Comparison of ENCODE assay signal across 12 mouse cellular contexts in genomic region chr9:103681741-103682330, GRCm38 (mm10).
"Had no signal": no experiment of that assay in that cellular context is flagged by ENCODE, and none has a peak within 500 bp of the region (broad histone marks: within the 10 kb centered on the region; RNA-seq: fewer than 3 reads in every experiment).

No protein-coding gene starts in this region.

- H3K4me3 ChIP-seq: limb, embryonic 13.5 days; midbrain, embryonic 10.5 days; neural tube, embryonic 13.5 days; stomach, embryonic 15.5 days had no signal

- H3K9ac ChIP-seq: limb, embryonic 13.5 days; liver, embryonic 14.5 days; neural tube, embryonic 13.5 days; stomach, embryonic 15.5 days had no signal

- H3K9me3 ChIP-seq: limb, embryonic 13.5 days; midbrain, embryonic 10.5 days; neural tube, embryonic 13.5 days; stomach, embryonic 15.5 days had no signal

- H3K27me3 ChIP-seq: limb, embryonic 13.5 days; neural tube, embryonic 13.5 days; stomach, embryonic 15.5 days had no signal

- DNase-seq: kidney, postnatal 14 days; left cerebral cortex, postnatal 4 days; lung, adult 18-20 months; right cerebral cortex, postnatal 14 days; thymus, adult 2 months; thymus, postnatal 25 days had no signal

- H3K27ac ChIP-seq: limb, embryonic 13.5 days; liver, embryonic 14.5 days; midbrain, embryonic 10.5 days; neural tube, embryonic 13.5 days; stomach, embryonic 15.5 days had no signal

- H3K36me3 ChIP-seq: limb, embryonic 13.5 days; midbrain, embryonic 10.5 days; neural tube, embryonic 13.5 days; stomach, embryonic 15.5 days had no signal

- H3K4me2 ChIP-seq: limb, embryonic 13.5 days; neural tube, embryonic 13.5 days; stomach, embryonic 15.5 days had no signal

- ATAC-seq: midbrain, embryonic 16.5 days had no signal
